Mouse (Mus musculus): ENCODE measurements at regions not wholly inside any gene's neighbourhood (a gene's known extent, or its start where the extent isn't known, plus 50 kb on each side); places are given as distances from the start of the nearest gene placed in this dataset.

DNA sequence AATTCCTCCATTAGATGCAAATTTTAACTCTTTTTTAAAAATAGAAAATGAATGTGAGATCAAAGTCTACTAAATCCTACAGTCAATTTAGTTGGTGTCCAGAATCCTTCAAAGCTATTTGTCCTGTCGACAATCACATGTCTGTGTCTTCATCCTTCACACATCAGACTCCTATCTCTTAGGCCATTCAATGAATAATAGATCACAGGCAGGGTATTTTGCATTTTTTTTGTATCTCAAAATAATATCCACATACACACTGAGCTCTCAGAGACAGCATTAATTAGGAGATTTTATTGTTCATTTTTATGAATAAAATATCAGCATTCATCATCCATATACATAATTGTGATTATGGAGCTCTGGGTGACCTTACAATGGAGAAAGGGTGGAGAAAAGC, 427.2 kb downstream of the Hao1 start:
- no peak for DNase-seq

DNA sequence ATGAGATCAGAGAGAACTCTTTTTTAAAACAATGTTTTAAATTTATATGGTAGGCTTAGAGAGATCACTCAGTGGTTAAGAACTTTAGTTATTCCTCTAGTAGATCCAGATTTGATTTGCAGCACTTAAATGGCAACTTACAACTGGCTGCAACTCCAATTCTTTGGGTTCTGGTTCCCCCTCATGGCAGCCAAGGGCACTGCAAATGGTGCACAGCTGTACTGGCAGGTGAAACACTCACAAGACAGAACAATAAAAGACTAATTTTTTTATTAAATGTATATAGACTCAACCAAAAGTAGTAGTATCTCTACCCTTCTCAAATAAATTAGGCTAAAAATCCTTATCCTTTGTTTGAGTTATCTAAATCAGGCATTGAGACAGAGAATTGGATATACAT, 446.9 kb downstream of the Hao1 start:
- DNase-seq: no peak

DNA sequence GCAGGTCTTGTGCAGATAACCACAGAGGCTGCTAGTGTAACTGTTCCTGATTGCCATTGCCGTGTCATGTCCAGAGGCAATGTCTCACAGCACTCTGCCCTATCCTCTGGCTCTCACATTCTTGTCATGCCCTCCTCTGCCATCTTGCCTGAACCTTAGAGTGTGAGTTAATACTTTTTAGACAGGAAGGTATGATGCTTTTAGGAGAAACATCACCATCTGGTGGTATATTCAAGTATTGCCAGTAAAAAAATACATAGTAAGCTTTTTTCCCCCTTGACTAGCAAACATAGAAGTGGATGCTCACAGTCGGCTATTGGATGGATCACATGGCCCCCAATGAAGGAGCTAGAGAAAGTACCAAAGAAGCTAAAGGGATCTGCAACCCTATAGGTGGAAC, 465.8 kb downstream of the Hao1 start:
- no peak for DNase-seq

DNA sequence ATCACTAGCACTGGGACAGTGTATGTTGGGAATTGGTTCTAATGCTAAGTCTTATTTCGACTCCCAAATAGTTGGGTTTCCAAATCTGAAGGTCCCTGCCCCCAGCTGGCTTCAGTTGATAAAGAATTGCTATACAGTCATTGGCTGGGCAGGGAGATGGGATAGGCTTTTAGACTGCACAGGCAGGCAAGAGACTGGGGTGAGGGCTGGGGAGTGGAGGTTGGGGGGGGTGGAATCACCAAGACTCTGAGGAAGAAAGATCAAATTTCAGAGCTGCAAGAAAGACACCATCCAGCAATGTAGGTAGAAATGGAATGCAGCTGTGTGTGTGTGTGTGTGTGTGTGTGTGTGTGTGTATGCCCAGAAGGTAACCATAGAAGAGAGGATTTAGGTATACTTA, 474.0 kb downstream of the Hao1 start:
- no peak for DNase-seq

DNA sequence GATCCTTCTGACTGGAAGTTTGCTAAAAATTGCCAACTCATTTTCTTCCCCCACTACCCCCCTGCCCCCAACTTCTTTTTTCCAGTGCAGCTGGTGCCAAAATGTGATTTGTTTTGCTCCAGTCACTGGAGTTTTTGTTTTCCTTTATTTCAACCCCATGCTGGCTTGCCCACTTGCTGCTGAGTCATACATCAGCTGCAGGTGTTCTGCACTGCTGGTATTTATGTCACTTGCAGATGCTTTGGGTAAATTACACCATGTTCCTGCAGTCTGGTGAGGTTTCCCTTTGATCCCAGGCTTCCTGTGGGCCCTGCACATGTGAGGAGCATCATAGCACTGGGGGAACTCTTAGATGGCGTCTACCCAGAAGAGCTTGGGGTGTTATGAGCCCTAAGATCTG, 476.2 kb downstream of the Hao1 start:
- DNase-seq: no peak

DNA sequence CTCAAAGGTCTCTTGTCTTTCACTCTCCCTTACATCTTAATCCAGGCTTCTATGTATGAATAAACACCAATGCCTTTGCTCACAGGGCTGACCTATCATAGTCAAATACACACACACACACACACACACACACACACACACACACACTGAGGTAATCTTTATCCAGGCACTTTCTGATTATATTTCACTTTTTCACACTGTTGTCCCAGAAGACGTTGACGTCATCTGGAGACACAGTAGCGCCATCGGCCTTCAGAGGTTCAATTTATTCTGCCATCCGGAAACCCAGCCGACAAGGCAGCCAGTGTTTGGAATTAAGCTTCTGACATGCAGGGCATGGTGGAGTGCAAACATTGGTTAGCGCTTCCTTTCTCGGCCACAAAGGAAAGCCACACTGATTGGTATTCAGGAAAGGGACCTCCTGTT, 486.2 kb downstream of the Hao1 start:
- no peak for DNase-seq

DNA sequence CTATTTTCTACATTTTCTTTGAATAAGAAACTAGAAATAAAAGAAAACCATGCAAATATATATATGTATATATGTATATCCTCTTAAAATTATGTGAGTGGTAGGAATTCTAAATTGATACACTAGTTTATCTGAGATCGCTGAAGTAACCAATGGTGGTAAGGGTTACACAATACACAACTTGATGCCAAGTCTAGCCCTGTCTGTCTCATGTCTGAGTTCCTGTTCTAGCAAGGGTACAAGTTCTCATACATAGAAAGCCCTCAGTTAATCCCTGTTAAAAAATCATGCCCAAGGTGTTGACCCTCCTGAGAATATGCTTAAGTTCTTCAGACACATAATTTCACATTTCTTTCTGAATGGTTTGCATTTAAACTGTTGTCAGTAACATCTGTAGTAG, 486.8 kb downstream of the Hao1 start:
- DNase-seq: no peak

DNA sequence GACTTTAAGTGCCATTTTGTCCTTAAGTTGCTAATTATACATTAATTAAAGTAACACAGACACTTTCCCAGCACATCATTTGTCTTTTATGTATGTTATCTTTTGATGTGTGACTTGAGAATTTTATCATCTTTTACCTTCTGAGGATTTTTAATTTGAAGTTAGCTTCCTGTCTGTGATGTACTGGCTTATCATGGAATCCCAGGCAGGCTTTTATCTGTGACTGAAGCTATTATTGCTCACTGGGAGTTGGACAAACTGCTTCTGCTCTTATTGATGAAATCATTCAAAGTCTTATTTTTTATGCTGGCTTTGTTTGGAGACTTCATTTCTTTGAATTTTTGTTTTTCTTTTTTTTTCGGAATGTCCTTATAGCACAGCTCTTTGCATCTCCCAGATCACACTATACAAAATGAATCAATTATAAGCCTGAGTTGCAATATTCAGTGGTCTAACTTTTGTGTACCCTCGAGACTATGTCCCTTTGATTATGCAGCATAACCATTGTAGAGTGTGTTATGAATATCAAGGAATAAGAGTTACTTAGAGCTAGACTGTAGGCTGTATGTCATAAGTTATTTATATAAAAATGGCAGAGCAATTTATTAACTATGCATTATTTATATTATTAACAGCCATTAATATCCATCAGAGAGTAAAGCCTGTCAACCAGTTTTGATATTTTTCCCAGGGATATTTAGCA, 494.1 kb downstream of the Hao1 start:
- no peak for DNase-seq

DNA sequence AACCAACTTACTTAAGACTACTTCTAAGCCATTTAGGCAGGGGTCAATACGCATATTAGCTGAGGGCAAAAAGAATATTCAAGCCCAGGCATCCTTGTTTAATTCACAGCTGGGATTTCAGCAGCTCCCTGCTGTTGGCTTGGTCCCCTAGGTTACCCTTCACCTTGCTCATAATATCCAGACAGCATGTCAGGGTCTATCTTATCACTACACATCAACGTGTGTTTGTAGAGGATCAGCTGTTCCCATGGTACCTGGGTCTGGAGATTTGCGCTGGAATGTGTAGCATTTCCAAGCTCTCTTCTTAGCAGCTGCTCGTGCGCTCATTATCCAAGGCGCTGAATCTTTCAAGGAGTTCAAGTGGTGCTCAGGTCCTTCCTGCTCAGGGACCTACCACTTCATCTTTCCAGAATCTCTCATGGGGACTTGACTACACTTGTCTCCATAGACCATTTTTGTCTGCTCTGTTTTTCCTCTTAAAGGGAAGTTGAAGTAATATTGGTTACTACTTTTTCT, 484.5 kb downstream of the Bmp2 start:
- no peak for DNase-seq

DNA sequence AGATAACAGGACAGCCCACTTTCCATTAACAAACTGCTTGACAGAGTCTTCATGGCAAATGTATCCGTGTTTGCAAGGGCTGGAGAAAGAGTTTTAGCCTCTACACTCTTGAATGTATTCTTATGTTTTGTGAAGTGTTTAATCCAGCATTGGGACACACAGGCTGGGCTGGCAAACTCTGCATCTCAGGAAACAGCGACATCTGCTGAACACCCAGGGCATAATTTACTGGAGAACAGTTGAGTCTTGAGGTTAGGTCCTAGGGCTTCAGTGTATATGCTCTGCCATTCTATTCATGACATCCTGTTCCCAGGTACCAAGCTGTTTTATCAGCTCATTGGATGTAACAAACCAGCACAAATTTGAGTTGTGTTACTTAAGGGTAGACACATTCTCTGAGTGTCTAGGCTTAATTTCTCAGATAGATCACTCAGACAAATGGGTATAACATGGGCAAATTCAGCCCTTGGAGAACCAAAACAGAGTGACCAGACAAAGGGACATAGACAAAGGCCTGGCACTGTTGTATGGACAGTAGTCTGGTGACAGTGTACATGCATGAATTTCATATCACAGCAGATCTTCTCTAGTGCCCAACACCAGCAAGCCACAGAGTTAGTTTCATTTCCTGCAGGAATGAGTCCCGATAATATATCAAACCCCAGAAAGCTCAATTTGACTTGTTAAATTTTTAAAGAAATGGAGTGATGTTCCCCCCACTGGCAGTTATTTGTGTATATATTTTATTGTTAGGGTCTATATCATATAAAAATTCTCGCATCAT, 477.9 kb downstream of the Bmp2 start:
- DNase-seq: peak; percentile 9 to 19

DNA sequence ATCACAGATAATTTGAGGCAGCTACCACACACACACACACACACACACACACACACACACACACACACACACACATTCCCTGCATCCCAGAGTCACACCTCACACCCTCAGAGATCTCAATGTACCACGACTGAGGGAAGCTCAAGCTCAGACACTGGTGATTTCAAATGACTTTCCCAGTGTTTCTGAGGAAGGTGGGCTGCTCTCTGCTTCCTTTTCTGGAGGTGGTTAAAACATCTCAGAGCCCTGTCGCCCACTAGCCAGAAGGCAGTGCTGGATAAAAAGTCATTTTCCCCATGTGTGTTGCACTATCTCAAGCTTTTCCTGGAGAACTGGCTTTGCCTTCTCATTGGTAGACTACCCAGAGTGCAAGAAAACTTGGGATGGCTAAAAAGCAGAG, 477.2 kb downstream of the Bmp2 start:
- DNase-seq: no peak

DNA sequence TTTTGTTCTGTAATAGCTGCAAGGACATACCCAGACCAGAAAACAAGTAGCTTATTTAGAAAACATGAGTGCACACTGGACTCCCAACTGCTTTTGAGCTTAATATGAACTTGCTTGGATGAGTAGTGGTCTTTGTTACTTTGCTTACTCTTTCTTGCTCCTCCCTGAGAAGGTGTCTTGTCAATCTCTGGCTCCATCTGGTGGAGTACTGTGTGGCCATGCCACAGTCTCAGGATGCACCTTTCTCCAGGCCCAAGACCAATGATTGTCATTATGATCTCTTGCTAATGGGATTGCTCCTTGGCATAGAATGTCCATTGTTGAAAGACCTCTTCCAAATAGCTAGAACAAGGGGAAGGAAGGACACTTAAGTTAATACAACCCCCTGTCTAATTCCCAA, 465.1 kb downstream of the Bmp2 start:
- no peak for DNase-seq

DNA sequence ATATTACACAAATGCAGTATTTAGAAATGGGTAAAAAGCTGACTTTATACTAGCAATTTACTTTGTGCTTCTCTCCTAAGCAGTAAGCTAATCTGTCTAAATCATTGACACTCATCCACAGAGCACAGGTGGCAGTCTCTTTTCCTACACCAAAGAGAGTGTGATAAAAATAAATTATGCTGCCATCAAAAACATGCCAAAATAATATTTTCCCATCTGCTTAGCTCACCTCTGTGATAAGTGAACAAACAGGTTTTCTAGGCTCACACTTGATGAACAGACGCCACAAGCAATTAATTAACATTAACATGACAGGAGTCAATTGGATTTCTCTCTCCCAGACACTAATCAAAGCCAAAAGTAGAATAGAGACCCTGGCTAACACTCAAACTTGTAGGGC, 451.2 kb downstream of the Bmp2 start:
- DNase-seq: no peak

DNA sequence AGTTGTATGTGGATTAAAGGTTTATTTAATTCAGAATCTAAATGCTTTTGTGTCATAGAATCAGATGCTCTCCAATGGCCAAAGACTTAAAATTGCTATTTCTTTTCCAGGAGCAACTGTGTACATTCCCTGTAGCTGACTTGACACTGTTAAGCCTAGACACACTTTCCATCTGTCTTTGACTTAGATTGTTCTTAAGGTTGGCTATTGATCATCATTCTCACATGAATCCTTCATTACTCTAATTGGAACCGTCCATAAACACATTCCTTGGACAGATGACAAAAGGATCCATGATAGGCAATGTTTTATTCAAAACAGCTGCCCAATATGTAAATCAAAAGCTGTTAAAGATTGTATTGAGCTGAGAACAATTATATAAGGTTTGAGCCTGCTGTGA, 442.8 kb downstream of the Bmp2 start:
- DNase-seq: no peak

DNA sequence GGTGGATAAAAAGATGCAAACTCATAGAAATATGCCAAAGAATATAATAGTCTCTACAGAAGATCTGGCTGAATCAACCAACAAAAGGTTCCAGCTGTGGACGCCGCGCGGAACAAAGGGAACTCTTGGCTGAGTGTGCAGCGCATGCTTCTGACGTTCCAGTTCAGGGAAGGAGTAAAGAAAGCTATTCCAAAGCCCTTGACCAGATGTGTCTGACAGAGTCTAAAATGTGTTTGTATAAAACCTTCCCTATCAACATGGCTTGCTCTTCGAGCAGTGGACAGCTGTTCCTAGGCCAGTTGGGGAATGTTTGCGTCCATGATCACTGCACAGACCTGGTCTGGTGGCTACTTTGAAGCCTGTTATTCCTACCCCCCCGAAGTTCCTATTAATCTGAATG, 442.4 kb downstream of the Bmp2 start:
- DNase-seq: no peak

DNA sequence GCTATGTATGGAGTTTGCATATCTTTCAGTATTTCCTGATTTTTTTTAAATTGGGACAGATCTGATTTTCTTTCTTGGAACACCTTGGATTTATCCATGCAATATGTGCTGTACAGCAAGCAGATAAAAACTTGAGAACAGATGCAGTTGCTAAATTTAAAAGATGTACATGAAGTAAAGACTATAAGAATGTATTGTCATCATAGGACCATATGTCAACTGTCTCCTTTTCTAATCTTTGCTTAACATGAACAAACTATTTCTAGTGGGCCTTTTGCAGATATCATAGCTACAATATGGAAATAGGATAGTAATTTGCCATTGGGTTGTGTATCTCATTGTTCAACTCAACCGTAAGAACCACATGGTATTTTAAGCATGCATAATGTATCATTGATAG, 435.7 kb downstream of the Bmp2 start:
- DNase-seq: no peak

All from lung, adult 18-20 months (tissue).